Mouse (Mus musculus): ENCODE measurements at regions not wholly inside any gene's neighbourhood (a gene's known extent, or its start where the extent isn't known, plus 50 kb on each side); places are given as distances from the start of the nearest gene placed in this dataset.
A peak's percentile ranks its signal among the peaks of the same experiment; 100 is the strongest.

GRCm38 (mm10) chr13:47720645-47721044 is 540.4 kb upstream of the Id4 start:
- Histone ChIP-seq H3K4me3 (no peak overlapping the region), H3K27ac (no peak overlapping the region), H3K9me3 (no peaks in the 10 kb centered on the region), H3K36me3 (replicated peaks) (no peaks in the 10 kb centered on the region), H3K4me1 (no peaks in the 10 kb centered on the region), H3K27me3 (ENCODE audit: poor library complexity, severe bottlenecking) (no peaks in the 10 kb centered on the region)
- WGBS, result 92% methylated on average over 2 of the region's 2 CpGs
- no peak for DNase-seq (ENCODE audit: extremely low spot score, low spot score)

GRCm38 (mm10) chr13:47734415-47734814 is 526.6 kb upstream of the Id4 start:
- no peak for DNase-seq (ENCODE audit: extremely low spot score, low spot score)
- Histone ChIP-seq H3K4me1 (no peaks in the 10 kb centered on the region), H3K27me3 (ENCODE audit: poor library complexity, severe bottlenecking) (no peaks in the 10 kb centered on the region), H3K36me3 (replicated peaks) (no peaks in the 10 kb centered on the region), H3K4me3 (no peak overlapping the region), H3K9me3 (no peaks in the 10 kb centered on the region), H3K27ac (no peak overlapping the region)
- 76% methylated on average over 1 of the region's 1 CpGs for WGBS

GRCm38 (mm10) chr13:47735426-47736063 is 525.5 kb upstream of the Id4 start:
- no peak for DNase-seq (ENCODE audit: extremely low spot score, low spot score)
- no peak overlapping the region for H3K27ac ChIP-seq
- H3K27me3 ChIP-seq (ENCODE audit: poor library complexity, severe bottlenecking), result no peaks in the 10 kb centered on the region
- H3K4me3 ChIP-seq, result no peak overlapping the region
- H3K9me3 ChIP-seq, result no peaks in the 10 kb centered on the region
- H3K4me1 ChIP-seq, result no peaks in the 10 kb centered on the region
- WGBS, result 86% methylated on average over 8 of the region's 8 CpGs
- no peaks in the 10 kb centered on the region for H3K36me3 ChIP-seq (replicated peaks)

GRCm38 (mm10) chr13:47748906-47749305 is 512.1 kb upstream of the Id4 start:
- no peaks in the 10 kb centered on the region for H3K9me3 ChIP-seq

GRCm38 (mm10) chr13:47751033-47751432 is 510.0 kb upstream of the Id4 start:
- Histone ChIP-seq H3K27ac (no peak overlapping the region), H3K27me3 (ENCODE audit: poor library complexity, severe bottlenecking) (no peaks in the 10 kb centered on the region), H3K4me1 (peaks cover 6% of the 10 kb centered on the region; the same call in 1 of the 2 replicates), H3K9me3 (no peaks in the 10 kb centered on the region), H3K36me3 (replicated peaks) (no peaks in the 10 kb centered on the region), H3K4me3 (no peak overlapping the region)
- no peak for DNase-seq (ENCODE audit: extremely low spot score, low spot score)
- WGBS, result 83% methylated on average over 2 of the region's 2 CpGs

More at GRCm38 (mm10) chr13:47748906-47749305, 512.1 kb upstream of the Id4 start:
- H3K27ac ChIP-seq, result no peak overlapping the region
- no peaks in the 10 kb centered on the region for H3K36me3 ChIP-seq (replicated peaks)
- peaks cover 6% of the 10 kb centered on the region; the same call in 1 of the 2 replicates for H3K4me1 ChIP-seq
- no peaks in the 10 kb centered on the region for H3K27me3 ChIP-seq (ENCODE audit: poor library complexity, severe bottlenecking)
- no peak overlapping the region for H3K4me3 ChIP-seq
- DNase-seq (ENCODE audit: extremely low spot score, low spot score), result no peak

- Histone ChIP-seq H3K4me3 (no peak overlapping the region), H3K27me3 (ENCODE audit: poor library complexity, severe bottlenecking) (no peaks in the 10 kb centered on the region), H3K9me3 (no peaks in the 10 kb centered on the region), H3K4me1 (peaks cover 11% of the 10 kb centered on the region; the same call in 1 of the 2 replicates), H3K36me3 (replicated peaks) (no peaks in the 10 kb centered on the region), H3K27ac (no peak overlapping the region)
- DNase-seq (ENCODE audit: extremely low spot score, low spot score), result no peak
- WGBS, result 85% methylated on average over 16 of the region's 16 CpGs
These were observed 496.0 kb upstream of the Id4 start for GRCm38 (mm10) chr13:47764802-47765597.

- Histone ChIP-seq H3K9me3 (no peaks in the 10 kb centered on the region), H3K36me3 (replicated peaks) (no peaks in the 10 kb centered on the region), H3K4me1 (peaks cover 16% of the 10 kb centered on the region; the same call in 1 of the 2 replicates), H3K27me3 (ENCODE audit: poor library complexity, severe bottlenecking) (no peaks in the 10 kb centered on the region), H3K4me3 (no peak overlapping the region), H3K27ac (no peak overlapping the region)
- 91% methylated on average over 9 of the region's 9 CpGs for WGBS
- DNase-seq (ENCODE audit: extremely low spot score, low spot score), result no peak
These were observed 492.0 kb upstream of the Id4 start for GRCm38 (mm10) chr13:47768963-47769527.

- Histone ChIP-seq H3K27me3 (ENCODE audit: poor library complexity, severe bottlenecking) (no peaks in the 10 kb centered on the region), H3K4me1 (peaks cover 26% of the 10 kb centered on the region), H3K4me3 (no peak overlapping the region), H3K36me3 (replicated peaks) (no peaks in the 10 kb centered on the region), H3K27ac (peak overlapping the region; percentile 41; the same call in 1 of the 2 replicates), H3K9me3 (no peaks in the 10 kb centered on the region)
- WGBS, result 79% methylated on average over 15 of the region's 15 CpGs
- no peak for DNase-seq (ENCODE audit: extremely low spot score, low spot score)
These were observed 483.6 kb upstream of the Id4 start for GRCm38 (mm10) chr13:47777206-47778099.

- peak overlapping the region; percentile 41 for H3K27ac ChIP-seq
- no peaks in the 10 kb centered on the region for H3K27me3 ChIP-seq (ENCODE audit: poor library complexity, severe bottlenecking)
- H3K4me3 ChIP-seq, result no peak overlapping the region
- H3K36me3 ChIP-seq (replicated peaks), result no peaks in the 10 kb centered on the region
- peaks cover 21% of the 10 kb centered on the region for H3K4me1 ChIP-seq
- WGBS, result 67% methylated on average over 12 of the region's 14 CpGs
- no peak for DNase-seq (ENCODE audit: extremely low spot score, low spot score)
- H3K9me3 ChIP-seq, result no peaks in the 10 kb centered on the region
These were observed 482.6 kb upstream of the Id4 start for GRCm38 (mm10) chr13:47778218-47779009.

- H3K27ac ChIP-seq, result no peak overlapping the region
- WGBS, result 96% methylated on average over 3 of the region's 3 CpGs
- H3K9me3 ChIP-seq, result no peaks in the 10 kb centered on the region
- peaks cover 9% of the 10 kb centered on the region; the same call in 1 of the 2 replicates for H3K4me1 ChIP-seq
- no peak overlapping the region for H3K4me3 ChIP-seq
- H3K36me3 ChIP-seq (replicated peaks), result no peaks in the 10 kb centered on the region
- H3K27me3 ChIP-seq (ENCODE audit: poor library complexity, severe bottlenecking), result no peaks in the 10 kb centered on the region
- no peak for DNase-seq (ENCODE audit: extremely low spot score, low spot score)
These were observed 476.6 kb upstream of the Id4 start for GRCm38 (mm10) chr13:47784406-47784805.

- no peaks in the 10 kb centered on the region for H3K36me3 ChIP-seq (replicated peaks)
- no peaks in the 10 kb centered on the region for H3K4me1 ChIP-seq
- WGBS, result 81% methylated on average over 4 of the region's 4 CpGs
- no peaks in the 10 kb centered on the region for H3K27me3 ChIP-seq (ENCODE audit: poor library complexity, severe bottlenecking)
- H3K27ac ChIP-seq, result no peak overlapping the region
- no peak overlapping the region for H3K4me3 ChIP-seq
- no peak for DNase-seq (ENCODE audit: extremely low spot score, low spot score)
- no peaks in the 10 kb centered on the region for H3K9me3 ChIP-seq
These were observed 463.2 kb upstream of the Id4 start for GRCm38 (mm10) chr13:47797859-47798258.
